Mouse (Mus musculus) Patski (cell line): ENCODE results near the gene Sel1l2. TPM values are rescaled to one million over a fixed set of nuclear protein-coding genes. Genes with fewer than 3 reads are reported as not detected.
"Not testable (repeated sequence)": the region's sequence is repeated elsewhere in the genome, so short reads cannot be mapped to it uniquely, and the experiment has no call there.

Source experiments
- ATAC-seq: fragments of 100-300 bp; one replicate; pipeline ENCODE4 v1.8.0; 2021
- CTCF ChIA-PET: fragments of 350-600 bp; sonication (Branson Sonifier 250); formaldehyde crosslinking; loops from one replicate; lab custom pipeline; 2022; ENCODE audit warnings: inconsistent platforms; lab: Charles Lee
- POLR2A ChIA-PET: fragments of 350-600 bp; sonication (Branson Sonifier 250); formaldehyde crosslinking; loops from one replicate; lab custom pipeline; 2022; ENCODE audit warnings: antibody characterized with exemption, inconsistent platforms; lab: Charles Lee
- DNase-seq: peaks from one replicate; pipeline ENCODE4 v3.0.0-alpha.2; 2011; ENCODE audit warnings: low read depth, low spot score
- H3K27me3 ChIP-seq: fragments of 371-371 bp; one replicate; pipeline ENCODE4 v1.5.1; 2021
- CTCF ChIP-seq: fragments of 100-300 bp; IDR thresholded peaks from one replicate; pipeline ENCODE4 v1.5.1; 2021
- in situ Hi-C: fragments of 300-500 bp; cut with MboI; formaldehyde crosslinking; loops from 3 replicates; pipeline ENCODE4 v1.11.1; 2018; ENCODE audit warnings: low pct_unique_long_range_greater_than_20kb, mixed read lengths
- polyA plus RNA-seq: library from polyadenylated mRNA; unstranded; gene quantifications from one replicate; pipeline ENCODE4 v1.2.3, GENCODE M21; 2021

The Sel1l2 gene
- polyA plus RNA-seq, 1 experiment from 2014 or later: not detected

GRCm38 (mm10) chr2:140215965-140216364, 173.5 kb downstream of the Sel1l2 start:
- no peaks in the 10 kb centered on the region for H3K27me3 ChIP-seq
- no peak for TF ChIP-seq CTCF
- in situ Hi-C loops: no loop called here
- ATAC-seq (no peak), DNase-seq (no peak)
- POLR2A ChIA-PET: no interaction called here
- CTCF ChIA-PET: interaction anchor here (1.3 kb wide), 1 partner anchor 14 kb away, joined by 4 read pairs; no protein-coding TSS in a partner anchor

GRCm38 (mm10) chr2:140215415-140215814, 174.1 kb downstream of the Sel1l2 start:
- no peak for TF ChIP-seq CTCF
- ATAC-seq (no peak), DNase-seq (no peak)
- ChIA-PET POLR2A (no interaction called here), CTCF (interaction anchor here (1.3 to 1.4 kb wide), 2 partner anchors 9 to 15 kb away, joined by 3 to 4 read pairs; no protein-coding TSS in a partner anchor)
- in situ Hi-C loops: no loop called here
- no peaks in the 10 kb centered on the region for H3K27me3 ChIP-seq

GRCm38 (mm10) chr2:140214519-140215027, 174.9 kb downstream of the Sel1l2 start:
- in situ Hi-C loops: loop anchor here (5.0 kb wide), 1 partner anchor 278 kb away; no protein-coding TSS in a partner anchor
- DNase-seq (no peak), ATAC-seq (no peak)
- no peak for TF ChIP-seq CTCF
- H3K27me3 ChIP-seq: no peaks in the 10 kb centered on the region
- ChIA-PET POLR2A (no interaction called here), CTCF (interaction anchor here (1.1 to 1.4 kb wide), 2 partner anchors 10 to 11 kb away, joined by 3 read pairs; no protein-coding TSS in a partner anchor)

DNA sequence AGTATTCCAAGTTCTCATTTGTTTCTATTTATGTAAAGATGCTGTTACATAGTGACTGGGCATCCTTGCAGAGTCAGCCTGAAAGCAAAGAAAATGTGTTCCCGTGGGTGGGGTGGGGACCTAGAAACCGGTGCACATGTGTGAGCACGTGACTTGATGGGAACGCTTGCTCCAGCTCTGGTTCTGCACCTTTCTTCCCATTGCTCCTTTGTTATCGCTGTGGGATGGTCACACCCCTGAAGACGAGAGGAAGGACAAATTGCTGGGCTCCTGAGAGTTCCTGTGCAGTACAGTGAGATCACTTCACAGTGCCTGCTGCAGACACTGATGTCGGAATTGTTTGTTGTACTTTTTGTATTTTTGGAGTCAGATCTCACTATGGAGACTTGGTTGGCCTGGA, 185.8 kb downstream of the Sel1l2 start:
- ChIA-PET POLR2A (no interaction called here), CTCF (interaction anchor here (1.0 to 1.4 kb wide), 2 partner anchors 10 to 226 kb away, joined by 3 to 4 read pairs; no protein-coding TSS in a partner anchor)
- TF ChIP-seq CTCF: no peak
- DNase-seq (no peak), ATAC-seq (no peak)
- in situ Hi-C loops: no loop called here
- no peaks in the 10 kb centered on the region for H3K27me3 ChIP-seq

DNA sequence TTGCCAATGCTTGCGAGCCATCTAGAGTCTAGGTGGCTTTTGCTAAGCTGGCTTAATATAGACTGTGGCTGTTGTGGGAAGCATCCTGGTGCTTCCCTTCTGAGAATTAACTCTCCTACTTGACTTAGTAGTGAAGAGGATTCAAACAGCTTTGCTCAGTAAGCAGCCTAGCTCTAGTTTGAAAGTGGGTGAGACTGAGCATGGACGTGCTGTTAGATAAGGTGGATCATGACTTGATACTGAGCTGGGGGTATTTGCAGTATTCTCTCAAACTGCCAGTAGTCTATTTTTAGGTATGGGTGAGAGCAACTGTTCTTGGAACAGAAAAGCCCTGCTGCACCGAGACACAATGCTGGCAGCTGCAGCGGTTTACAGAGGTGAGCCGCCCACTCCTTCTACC, 186.9 kb downstream of the Sel1l2 start:
- ATAC-seq (no peak), DNase-seq (no peak)
- CTCF ChIA-PET: interaction anchor here (0.6 to 1.4 kb wide), 4 partner anchors 16 to 227 kb away, joined by 3 to 4 read pairs (median 3); no protein-coding TSS in a partner anchor
- in situ Hi-C loops: no loop called here
- TF ChIP-seq CTCF: no peak
- POLR2A ChIA-PET: no interaction called here
- H3K27me3 ChIP-seq: no peaks in the 10 kb centered on the region

GRCm38 (mm10) chr2:140200713-140201112, 188.8 kb downstream of the Sel1l2 start:
- ChIA-PET CTCF (interaction anchor here (1.3 kb wide), 1 partner anchor 22 kb away, joined by 3 read pairs; no protein-coding TSS in a partner anchor), POLR2A (no interaction called here)
- DNase-seq: no peak
- TF ChIP-seq CTCF: peak; percentile 39
- no peak for ATAC-seq
- in situ Hi-C loops: no loop called here
- H3K27me3 ChIP-seq: no peaks in the 10 kb centered on the region

DNA sequence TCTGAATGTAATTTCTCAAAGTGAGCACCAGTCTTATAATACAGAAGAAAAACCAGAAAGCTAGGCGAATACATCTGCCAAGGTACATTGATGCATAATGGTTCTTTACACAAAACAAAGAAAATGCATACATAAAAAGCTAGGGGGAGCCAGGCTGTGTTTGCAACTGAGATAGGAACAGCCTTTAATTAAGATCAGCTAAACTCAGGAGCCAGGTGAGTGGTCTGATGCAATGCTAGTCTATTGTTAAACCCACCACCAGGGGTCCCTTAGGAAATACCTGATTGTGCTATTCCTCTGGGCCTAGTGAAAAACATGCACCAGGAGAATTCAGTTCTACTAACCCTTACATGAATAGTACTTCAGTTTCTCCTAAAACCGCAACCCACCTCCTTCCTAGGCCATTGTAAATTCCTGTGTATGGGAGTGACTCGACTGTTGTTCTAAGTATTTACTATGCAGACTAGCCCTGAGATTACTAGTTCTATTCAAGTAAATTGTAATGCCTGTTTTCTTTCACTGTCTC, 203.8 kb downstream of the Sel1l2 start:
- DNase-seq, H3K27me3 ChIP-seq, POLR2A ChIA-PET, ATAC-seq, in situ Hi-C loops: not testable (repeated sequence)
- CTCF ChIA-PET: interaction anchor here (1.0 kb wide), 1 partner anchor 16 kb away, joined by 3 read pairs; no protein-coding TSS in a partner anchor

Other genes starting within 250 kb of the Sel1l2 start
- not detected for gene Gm17374, start 237.7 kb downstream of the Sel1l2 start, polyA plus RNA-seq
- 26.1 TPM for gene Esf1, start 219.1 kb downstream of the Sel1l2 start, polyA plus RNA-seq
- gene Ndufaf5, start 219.1 kb downstream of the Sel1l2 start, polyA plus RNA-seq: 49.2 TPM
- 5.1 TPM for gene Macrod2, start 5.6 kb upstream of the Sel1l2 start, polyA plus RNA-seq